Mouse (Mus musculus) 3134 (cell line): ENCODE measurements at regions not wholly inside any gene's neighbourhood (a gene's known extent, or its start where the extent isn't known, plus 50 kb on each side); places are given as distances from the start of the nearest gene placed in this dataset.

Experiments
- DNase-seq: peaks from one replicate; pipeline ENCODE4 v3.0.0-alpha.2; 2011; ENCODE audit warnings: low spot score; ENCODE audit not compliant: insufficient read length; ENCODE audit errors: extremely low read depth

- no peak for DNase-seq
Observed at GRCm38 (mm10) chr19:15657846-15658245, 289.3 kb downstream of the Psat1 start.

GRCm38 (mm10) chr19:15649368-15649767 lies 297.8 kb downstream of the Psat1 start:
- DNase-seq: no peak

- DNase-seq: no peak
Observed at GRCm38 (mm10) chr19:15647313-15647712, 299.8 kb downstream of the Psat1 start.

GRCm38 (mm10) chr19:15644786-15645185 lies 302.4 kb downstream of the Psat1 start:
- DNase-seq: no peak

- no peak for DNase-seq
Observed at GRCm38 (mm10) chr19:15617233-15617915, 329.8 kb downstream of the Psat1 start.

- DNase-seq: no peak
Observed at GRCm38 (mm10) chr19:15614648-15615561, 332.2 kb downstream of the Psat1 start.

- DNase-seq: no peak
Observed at GRCm38 (mm10) chr19:15611137-15611758, 335.9 kb downstream of the Psat1 start.

- no peak for DNase-seq
Observed at GRCm38 (mm10) chr19:15606440-15606839, 340.7 kb downstream of the Psat1 start.

GRCm38 (mm10) chr19:15592821-15593220 lies 354.3 kb downstream of the Psat1 start:
- no peak for DNase-seq

- no peak for DNase-seq
Observed at GRCm38 (mm10) chr19:15583782-15584693, 363.1 kb downstream of the Psat1 start.

- no peak for DNase-seq
Observed at GRCm38 (mm10) chr19:15583106-15583781, 363.9 kb downstream of the Psat1 start.

GRCm38 (mm10) chr19:15571204-15571603 lies 375.9 kb downstream of the Psat1 start:
- no peak for DNase-seq

GRCm38 (mm10) chr19:15561511-15561910 lies 385.6 kb downstream of the Psat1 start:
- no peak for DNase-seq

GRCm38 (mm10) chr19:15553953-15554352 lies 393.2 kb downstream of the Psat1 start:
- DNase-seq: no peak

GRCm38 (mm10) chr19:15517853-15518252 lies 429.3 kb downstream of the Psat1 start:
- DNase-seq: no peak

GRCm38 (mm10) chr19:15516566-15517305 lies 430.4 kb downstream of the Psat1 start:
- no peak for DNase-seq

GRCm38 (mm10) chr19:15513197-15513596 lies 433.9 kb downstream of the Psat1 start:
- DNase-seq: no peak

- no peak for DNase-seq
Observed at GRCm38 (mm10) chr19:15510395-15510794, 436.7 kb downstream of the Psat1 start.

- DNase-seq: no peak
Observed at GRCm38 (mm10) chr19:15502985-15503354, 444.2 kb downstream of the Psat1 start.
